Mouse (Mus musculus): ENCODE measurements at regions not wholly inside any gene's neighbourhood (a gene's known extent, or its start where the extent isn't known, plus 50 kb on each side); places are given as distances from the start of the nearest gene placed in this dataset. TPM values are rescaled to one million over a fixed set of nuclear protein-coding genes. Genes with fewer than 3 reads are reported as not detected.

Small RNA genes lying in the stretch of these regions (microRNA-seq; reads per million reads assigned to microRNA genes)
- gene Gm23075, result not detected

All from intestine, embryonic 14.5 days (tissue).